Mouse (Mus musculus) thymus, adult 18-20 months (tissue): Measurements from ENCODE around the gene Tpr.
A peak's percentile ranks its signal among the peaks of the same experiment; 100 is the strongest.

Source experiments
- DNase-seq, 2 experiments: peaks; one replicate each; pipeline ENCODE4 v3.0.0; 2022; ENCODE audit warnings: mixed read lengths in 2 of 2

The Tpr gene

GRCm38 (mm10) chr1:150392638-150393487 lies at the start of gene Tpr, which contains the start of gene Odr4:
TSS of gene Tpr (plus strand) at chr1:150392838.
TSS of gene Odr4 (minus strand) at chr1:150393080.
- DNase-seq, result peak; percentile 95 to 97

GRCm38 (mm10) chr1:150360864-150361263 lies 31.8 kb upstream of the Tpr start:
- no peak for DNase-seq

DNA sequence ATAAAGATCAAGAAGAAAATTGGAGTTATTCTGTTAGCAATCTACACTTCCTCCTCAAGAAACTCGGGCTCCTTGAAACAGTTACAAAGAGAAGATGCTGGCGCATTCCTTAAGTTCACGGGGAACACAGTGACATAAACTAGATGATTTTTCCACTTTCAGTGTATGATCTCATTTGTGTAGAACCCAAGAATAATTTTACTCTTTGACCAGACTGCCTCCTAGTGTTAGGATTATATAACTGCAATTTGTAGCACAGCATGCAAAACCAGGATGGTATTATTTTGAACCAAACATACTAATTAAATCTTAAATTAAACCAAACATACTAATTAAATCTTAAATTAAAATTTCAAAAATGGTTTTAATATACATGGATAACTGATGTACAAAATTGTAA lies 19.7 kb upstream of the Tpr start:
- no peak for DNase-seq

- no peak for DNase-seq
These were observed 18.4 kb upstream of the Tpr start for GRCm38 (mm10) chr1:150374247-150374646.

DNA sequence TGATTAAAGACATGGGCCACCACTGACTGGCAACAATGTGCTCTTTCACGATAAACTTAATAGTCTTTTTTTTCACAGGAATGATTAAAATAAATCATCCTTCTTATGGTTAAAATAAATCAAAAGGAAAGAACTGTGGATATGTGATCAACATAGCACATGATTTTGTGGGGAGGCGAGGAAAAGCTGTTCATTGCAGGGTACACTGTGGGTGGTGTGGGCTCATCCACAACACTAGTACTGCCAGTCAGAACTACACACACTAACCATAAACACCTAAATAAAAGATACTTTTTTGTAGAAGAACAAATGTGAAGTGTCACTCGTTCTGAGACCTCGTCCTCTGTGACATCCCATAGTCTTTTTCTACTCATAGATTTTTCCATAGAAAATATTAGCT lies 8.5 kb upstream of the Tpr start:
- DNase-seq, result no peak

DNA sequence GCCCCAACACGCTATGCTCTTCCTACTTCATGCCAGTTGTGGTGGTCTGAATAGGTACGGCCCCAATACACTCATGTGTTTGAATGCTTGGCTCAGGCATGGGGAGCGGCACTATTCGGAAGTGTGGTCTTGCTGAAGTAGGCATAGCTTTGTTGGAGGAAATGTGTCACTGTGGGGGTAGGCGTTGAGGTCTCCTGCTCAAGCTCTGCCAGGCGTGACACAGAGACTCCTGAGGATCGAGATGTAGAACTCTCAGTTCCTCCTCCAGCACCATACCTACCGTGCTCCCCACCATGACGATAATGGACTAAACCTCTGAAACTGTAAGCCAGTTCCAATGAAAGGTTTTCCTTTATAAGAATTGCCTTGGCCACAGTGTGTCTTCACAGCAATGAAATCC lies 5.1 kb upstream of the Tpr start:
- no peak for DNase-seq

- no peak for DNase-seq
These were observed 3.1 kb upstream of the Tpr start for GRCm38 (mm10) chr1:150389390-150390129.

- DNase-seq, result no peak
These were observed 554 bp upstream of the Tpr start for GRCm38 (mm10) chr1:150391931-150392637.

DNA sequence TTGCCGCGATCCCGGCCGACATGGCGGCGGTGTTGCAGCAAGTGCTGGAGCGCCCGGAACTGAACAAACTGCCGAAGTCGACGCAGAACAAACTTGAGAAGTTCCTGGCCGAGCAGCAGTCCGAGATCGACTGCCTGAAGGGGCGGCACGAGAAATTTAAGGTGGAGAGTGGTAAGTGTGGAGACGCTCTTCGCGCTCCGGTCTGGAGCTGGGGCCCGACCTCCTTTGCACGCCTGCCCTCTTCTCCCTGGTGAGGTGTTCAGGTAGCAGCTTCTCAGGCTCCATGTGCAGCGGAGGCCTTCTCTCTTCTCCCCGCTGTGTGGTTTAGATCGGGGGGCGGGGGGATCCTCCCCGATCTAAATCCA lies 832 bp downstream of the Tpr start:
- no peak for DNase-seq

- no peak for DNase-seq
These were observed 3.4 kb downstream of the Tpr start for GRCm38 (mm10) chr1:150396001-150396400.

DNA sequence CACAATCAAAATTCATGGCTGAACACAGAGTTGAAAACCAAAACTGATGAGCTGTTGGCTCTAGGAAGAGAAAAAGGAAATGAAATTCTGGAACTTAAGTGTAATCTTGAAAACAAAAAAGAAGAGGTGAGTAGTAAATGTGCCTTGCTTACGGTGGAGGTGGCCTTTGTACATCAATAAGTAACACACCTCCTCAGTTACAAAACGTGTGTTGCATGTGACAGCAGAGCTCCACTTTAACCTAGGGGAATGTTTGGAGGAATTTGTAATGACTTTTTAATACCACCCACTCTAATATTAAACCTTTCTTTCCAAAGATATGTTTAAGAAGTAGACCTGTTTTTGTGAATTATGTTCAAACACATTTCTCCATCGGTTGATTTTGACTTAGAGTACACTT lies 11.3 kb downstream of the Tpr start:
- no peak for DNase-seq

DNA sequence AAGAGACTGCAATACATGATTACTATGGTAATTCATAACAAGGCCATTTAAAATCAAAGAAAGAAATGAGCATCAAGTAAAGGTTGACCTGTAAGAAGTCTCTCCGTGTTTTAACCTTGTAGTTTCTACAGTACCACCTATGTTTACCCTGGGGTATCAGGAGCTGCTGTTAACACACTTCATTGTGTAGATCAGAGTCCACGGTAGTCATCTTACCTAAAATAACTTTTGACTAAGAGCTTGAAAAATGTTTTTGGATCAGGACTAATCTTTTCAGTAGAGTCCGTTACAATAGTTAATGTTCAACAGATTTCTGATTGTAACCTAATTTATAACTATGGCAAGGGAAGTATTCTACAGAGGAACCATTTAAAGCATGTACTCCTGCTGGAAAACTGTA lies 11.9 kb downstream of the Tpr start:
- no peak for DNase-seq

- no peak for DNase-seq
These were observed 14.6 kb downstream of the Tpr start for GRCm38 (mm10) chr1:150407285-150407684.

- DNase-seq, result no peak
These were observed 17.4 kb downstream of the Tpr start for GRCm38 (mm10) chr1:150409996-150410395.

GRCm38 (mm10) chr1:150416006-150416405 lies 23.4 kb downstream of the Tpr start:
- DNase-seq, result no peak

DNA sequence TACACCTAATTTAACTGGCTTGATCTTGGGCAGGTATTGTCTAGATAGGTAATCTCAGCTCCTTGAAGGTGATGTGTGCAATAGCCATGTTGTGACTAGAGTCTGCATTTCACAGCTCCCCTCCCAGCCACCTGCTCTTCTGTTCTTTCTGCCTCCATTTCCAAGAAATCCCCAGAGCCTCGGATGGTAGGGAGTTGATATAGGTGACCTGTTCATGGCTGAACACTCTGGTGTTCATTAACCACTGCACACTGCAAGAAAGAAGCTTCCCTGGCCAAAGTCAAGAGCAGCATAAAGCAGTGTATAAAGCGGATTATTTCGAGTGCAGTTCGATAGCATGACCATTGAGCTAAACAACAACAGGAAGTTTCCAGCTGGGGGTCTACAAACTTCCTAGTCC lies 25.8 kb downstream of the Tpr start:
- DNase-seq, result no peak

DNA sequence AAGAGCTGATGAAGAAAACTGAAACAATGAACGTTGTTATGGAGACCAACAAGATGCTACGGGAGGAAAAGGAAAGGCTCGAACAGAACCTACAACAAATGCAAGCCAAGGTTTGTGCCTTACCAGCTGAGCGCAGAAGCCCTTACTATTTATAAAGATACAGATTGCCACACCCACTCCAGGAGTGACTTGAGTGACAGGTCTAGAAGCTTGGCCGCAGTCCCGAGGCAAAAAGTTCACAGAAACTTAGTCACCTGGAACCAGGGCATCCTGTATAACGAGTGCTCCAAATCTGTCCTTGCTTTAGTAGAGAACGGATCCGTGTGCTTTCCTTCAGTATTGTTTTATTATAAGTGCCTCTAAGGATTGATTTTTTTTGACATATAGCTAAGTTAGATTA lies 33.0 kb downstream of the Tpr start:
- DNase-seq, result no peak

DNA sequence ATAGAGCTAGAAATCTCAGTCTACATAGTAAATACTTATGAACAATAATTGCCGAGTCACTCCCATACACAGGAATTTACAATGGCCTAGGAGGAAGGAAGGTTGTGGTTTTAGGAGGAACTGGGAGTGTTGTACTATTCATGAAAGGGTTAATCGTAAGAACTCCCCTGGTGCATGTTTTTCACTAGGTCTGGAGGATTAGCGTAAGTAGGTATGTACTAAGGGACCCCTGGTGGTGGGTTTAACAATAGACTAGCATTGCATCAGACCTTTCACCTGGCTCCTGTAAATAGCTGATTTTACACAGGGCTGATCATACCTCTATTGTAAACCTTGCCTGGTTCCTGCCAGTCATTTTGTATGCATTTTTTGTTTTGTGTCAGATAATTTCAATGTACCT lies 33.6 kb downstream of the Tpr start:
- DNase-seq, result no peak

- DNase-seq, result no peak
These were observed 46.0 kb downstream of the Tpr start for GRCm38 (mm10) chr1:150438641-150439040.

GRCm38 (mm10) chr1:150441731-150442130 lies 49.1 kb downstream of the Tpr start:
- no peak for DNase-seq

GRCm38 (mm10) chr1:150458977-150459376 lies 66.3 kb downstream of the Tpr start:
- no peak for DNase-seq

DNA sequence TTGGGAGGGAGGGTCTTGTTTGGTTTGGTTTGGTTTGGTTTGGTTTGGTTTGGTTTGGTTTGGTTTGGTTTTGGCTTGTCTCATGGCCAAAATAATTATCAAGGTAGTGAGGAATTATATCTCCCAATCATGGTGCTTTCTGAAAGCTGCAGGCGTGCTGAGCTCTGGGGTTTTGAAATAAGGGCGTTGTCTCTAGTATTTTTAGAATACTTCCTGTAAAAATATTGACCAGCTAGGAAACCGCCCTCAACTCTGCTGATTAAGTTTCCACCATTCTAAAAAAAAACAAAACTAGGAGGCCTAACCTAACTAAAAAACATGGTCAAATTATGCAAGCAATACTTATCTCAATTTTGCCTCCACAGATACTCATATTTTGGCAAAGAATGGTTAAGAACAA lies 67.0 kb downstream of the Tpr start:
- DNase-seq, result no peak

DNA sequence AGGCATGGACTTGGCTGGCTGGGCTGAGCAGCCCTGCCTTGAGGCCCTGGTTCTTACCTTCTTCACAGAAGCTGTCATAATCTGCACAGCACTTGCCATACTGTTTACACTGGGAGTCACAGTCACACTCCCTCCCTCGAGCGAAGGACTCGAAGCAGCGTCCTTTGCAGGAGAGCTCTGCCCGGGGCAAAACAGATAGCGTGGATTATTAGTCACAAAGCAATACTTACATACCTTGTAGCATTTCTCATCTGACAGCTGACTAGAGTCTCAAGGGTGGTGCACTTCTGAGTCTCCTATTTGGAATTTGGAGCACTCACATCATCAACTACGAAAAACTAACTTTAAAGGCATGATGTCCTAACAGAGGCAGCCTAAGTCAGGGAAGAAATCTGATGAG lies 68.0 kb downstream of the Tpr start:
- no peak for DNase-seq

DNA sequence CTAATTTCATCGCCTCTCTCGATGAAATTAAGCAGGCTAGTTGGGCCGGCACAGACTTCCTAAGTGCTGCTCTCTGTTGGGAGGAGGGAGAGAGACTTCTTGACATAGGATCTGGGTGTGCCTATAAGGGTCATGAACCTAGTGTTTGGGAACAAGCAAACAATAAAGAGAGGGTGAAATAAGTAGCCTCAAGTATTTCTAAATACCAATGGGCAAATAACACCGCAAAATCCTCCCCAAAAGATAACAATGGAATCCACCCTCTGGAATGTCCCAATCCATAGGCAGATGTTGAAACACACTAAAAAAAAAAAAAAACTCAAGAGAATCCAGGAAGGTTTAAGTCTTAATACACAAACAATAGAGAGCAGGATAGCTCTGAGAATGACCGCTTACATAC lies 70.4 kb downstream of the Tpr start:
- DNase-seq, result no peak
